Mouse (Mus musculus) liver, embryonic 16.5 days (tissue): ENCODE measurements around the gene Itpr1. TPM values are rescaled to one million over a fixed set of nuclear protein-coding genes. Genes with fewer than 3 reads are reported as not detected.
"Not testable (repeated sequence)": the region's sequence is repeated elsewhere in the genome, so short reads cannot be mapped to it uniquely, and the experiment has no call there.

Source experiments
- ATAC-seq: fragments of 200-750 bp; cut with Nextera tagmentation; 2 replicates; pipeline ENCODE4 v1.8.0; 2017; ENCODE audit warnings: low read depth, mild to moderate bottlenecking, moderate number of reproducible peaks, moderate library complexity
- H3K27ac ChIP-seq: fragments of 300-500 bp; sonication (generic); 2 replicates; pipeline ENCODE4 v1.5.1; 2014; ENCODE audit warnings: mild to moderate bottlenecking, low read length
- H3K27me3 ChIP-seq: fragments of 300-500 bp; sonication (generic); 2 replicates; pipeline ENCODE4 v1.6.1; 2014; ENCODE audit warnings: low read depth, low read length, mixed read lengths; ENCODE audit not compliant: control insufficient read depth, insufficient read depth
- H3K36me3 ChIP-seq: fragments of 300-500 bp; sonication (generic); 2 replicates; pipeline ENCODE4 v1.6.1; 2014; ENCODE audit warnings: mild to moderate bottlenecking; ENCODE audit not compliant: control insufficient read depth, insufficient read depth
- H3K4me1 ChIP-seq: fragments of 300-500 bp; sonication (generic); 2 replicates; pipeline ENCODE4 v1.6.1; 2014; ENCODE audit warnings: low read depth, low read length, mixed read lengths; ENCODE audit not compliant: control insufficient read depth
- H3K4me2 ChIP-seq: fragments of 300-500 bp; sonication (generic); 2 replicates; pipeline ENCODE4 v1.6.1; 2014; ENCODE audit warnings: low read depth, low read length, mixed read lengths
- H3K4me3 ChIP-seq: fragments of 300-500 bp; sonication (generic); 2 replicates; pipeline ENCODE4 v1.5.1; 2014; ENCODE audit warnings: low read depth, mild to moderate bottlenecking, low read length
- H3K9ac ChIP-seq: fragments of 300-500 bp; sonication (generic); 2 replicates; pipeline ENCODE4 v1.6.1; 2014; ENCODE audit warnings: low read depth, low read length
- H3K9me3 ChIP-seq: fragments of 300-500 bp; sonication (generic); replicated peaks from 2 replicates; pipeline ENCODE4 v1.6.1; 2016; ENCODE audit warnings: low read length; ENCODE audit not compliant: control insufficient read depth
- WGBS: fragments of 180-500 bp; shearing (Covaris S2); extraction: QIAGEN DNeasy Blood & Tissue Kit; methylation state at CpG from one replicate; pipeline ENCODE4 v1.1.7; 2014; ENCODE audit not compliant: insufficient replicate concordance; 5-methylcytosine and 5-hydroxymethylcytosine counted together
- polyA plus RNA-seq: library from polyadenylated mRNA; unstranded; fragments of >200 nt; fragmentation: Nextera tagmentation; extraction: Ambion mirVana; gene quantifications from 2 replicates; pipeline ENCODE4 v1.2.1, GENCODE M21; 2015

Itpr1 gene
- polyA plus RNA-seq, 1 experiment from 2014 or later, result 2.9 TPM

DNA sequence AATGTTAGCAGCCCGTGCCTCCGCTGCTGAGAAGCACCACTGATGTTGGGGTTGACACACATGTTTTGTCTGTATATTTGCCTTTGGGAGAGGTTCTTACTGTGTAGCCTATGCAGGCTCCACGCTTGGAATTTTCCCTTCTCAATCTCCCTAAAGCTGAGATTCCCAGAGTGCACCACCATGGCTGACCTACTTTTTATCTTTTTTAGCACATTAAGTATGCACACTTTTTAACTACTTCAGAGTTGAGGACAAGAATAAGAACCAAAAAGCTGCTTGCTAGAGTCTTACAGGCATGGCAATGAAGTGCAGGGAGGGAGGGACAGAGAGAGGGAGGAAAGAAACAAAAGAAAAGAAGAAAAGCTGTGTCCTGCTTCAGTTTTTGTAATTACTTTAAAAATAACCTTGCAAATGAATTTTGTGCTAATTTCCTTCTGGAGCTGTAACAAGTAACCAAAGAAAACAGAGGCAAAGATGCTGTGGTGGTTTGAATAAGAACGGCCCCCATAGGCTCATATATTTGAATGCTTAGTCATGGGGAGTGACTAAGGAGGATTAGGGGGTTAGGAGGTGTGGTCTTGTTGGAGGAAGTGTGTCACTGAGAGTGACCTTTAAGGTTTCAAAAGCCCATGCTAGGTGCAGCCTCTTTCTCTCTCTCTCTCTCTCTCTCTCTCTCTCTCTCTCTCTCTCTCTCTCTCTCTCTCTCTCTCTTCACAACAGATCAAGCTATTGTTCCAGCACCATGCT, 344.9 kb downstream of the Itpr1 start:
- Histone ChIP-seq H3K9ac (no peak overlapping the region), H3K9me3 (no peaks in the 10 kb centered on the region), H3K27ac (no peak overlapping the region), H3K4me1 (no peaks in the 10 kb centered on the region), H3K4me2 (no peak overlapping the region), H3K36me3 (no peaks in the 10 kb centered on the region), H3K4me3 (no peak overlapping the region), H3K27me3 (no peaks in the 10 kb centered on the region)
- no peak for ATAC-seq
- WGBS, result 77% methylated on average over 4 of the region's 4 CpGs

- H3K27me3 ChIP-seq, H3K9ac ChIP-seq, H3K27ac ChIP-seq, H3K4me3 ChIP-seq, H3K36me3 ChIP-seq, ATAC-seq, H3K9me3 ChIP-seq, H3K4me2 ChIP-seq, H3K4me1 ChIP-seq: not testable (repeated sequence)
- WGBS, result 53% methylated on average over 4 of the region's 4 CpGs
Observed at GRCm38 (mm10) chr6:108559226-108559625, 346.3 kb downstream of the Itpr1 start.

DNA sequence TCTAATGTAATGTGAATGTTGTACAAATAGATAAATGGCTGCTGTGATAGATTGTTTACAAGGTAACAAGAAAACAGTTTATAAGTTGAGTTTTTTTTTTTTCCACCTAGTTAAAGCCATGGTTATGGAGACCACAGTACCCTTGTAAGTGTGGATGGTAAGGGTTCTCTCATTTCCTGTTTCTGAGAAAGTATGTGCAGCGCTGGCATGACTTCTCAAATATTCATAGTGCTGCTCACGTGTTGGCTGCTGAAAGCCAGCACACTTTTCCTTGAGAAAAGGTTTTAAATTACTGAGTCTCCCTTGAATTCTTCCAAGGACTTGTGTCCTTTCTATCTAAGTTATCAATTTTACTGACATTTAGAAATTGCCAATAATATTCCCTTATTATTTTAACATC, 350.1 kb downstream of the Itpr1 start:
- Histone ChIP-seq H3K36me3 (no peaks in the 10 kb centered on the region), H3K27me3 (no peaks in the 10 kb centered on the region), H3K4me3 (no peak overlapping the region), H3K4me1 (no peaks in the 10 kb centered on the region), H3K4me2 (no peak overlapping the region), H3K27ac (no peak overlapping the region), H3K9ac (no peak overlapping the region), H3K9me3 (no peaks in the 10 kb centered on the region)
- ATAC-seq, result no peak
- 36% methylated on average over 2 of the region's 2 CpGs for WGBS

GRCm38 (mm10) chr6:108565447-108565846, 352.6 kb downstream of the Itpr1 start:
- not testable (repeated sequence) for H3K36me3 ChIP-seq, H3K9me3 ChIP-seq, H3K27me3 ChIP-seq, ATAC-seq, H3K4me3 ChIP-seq, H3K27ac ChIP-seq, H3K4me2 ChIP-seq, H3K4me1 ChIP-seq, H3K9ac ChIP-seq
- 77% methylated on average over 18 of the region's 18 CpGs for WGBS

GRCm38 (mm10) chr6:108566549-108566948, 353.7 kb downstream of the Itpr1 start:
- no peak overlapping the region for H3K9ac ChIP-seq
- no peak overlapping the region for H3K4me2 ChIP-seq
- ATAC-seq, result no peak
- H3K36me3 ChIP-seq, result no peaks in the 10 kb centered on the region
- H3K27me3 ChIP-seq, result no peaks in the 10 kb centered on the region
- no peaks in the 10 kb centered on the region for H3K9me3 ChIP-seq
- no peak overlapping the region for H3K4me3 ChIP-seq
- H3K27ac ChIP-seq, result no peak overlapping the region
- peaks cover 11% of the 10 kb centered on the region for H3K4me1 ChIP-seq

DNA sequence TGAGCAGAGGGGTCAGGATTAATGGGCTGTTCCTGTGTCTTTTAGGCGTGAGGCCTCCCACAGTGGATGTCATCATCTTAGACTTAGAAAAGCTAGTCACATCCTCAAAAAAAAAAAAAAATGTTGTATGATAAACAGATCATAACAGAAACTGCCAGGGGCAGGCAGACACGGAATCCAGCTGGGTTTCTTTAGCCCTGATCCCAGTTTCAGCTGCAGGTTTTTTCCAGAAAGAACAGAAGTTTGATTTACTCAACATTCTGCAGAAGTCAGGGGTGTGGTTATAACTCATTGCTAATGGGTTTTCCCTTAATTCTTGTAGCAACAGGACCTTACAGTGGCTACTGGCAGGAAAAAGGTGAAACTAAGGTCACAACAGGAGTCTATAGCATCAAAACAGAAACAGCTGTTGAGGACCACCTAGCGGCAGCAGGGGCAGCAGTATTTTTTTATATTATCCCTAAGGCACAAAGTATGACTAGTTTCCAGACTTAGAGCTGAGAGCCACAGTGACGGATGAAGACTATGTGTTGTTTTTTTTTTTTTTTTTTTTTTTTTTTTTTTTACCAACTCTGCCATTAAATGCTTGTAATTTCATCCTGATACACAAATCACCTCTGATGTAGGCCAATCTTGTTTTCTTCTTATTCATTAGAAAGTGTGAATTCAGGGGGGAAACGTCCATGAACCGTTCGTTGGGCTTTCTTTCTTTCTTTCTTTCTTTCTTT, 356.7 kb downstream of the Itpr1 start:
- 57% methylated on average over 7 of the region's 7 CpGs for WGBS

GRCm38 (mm10) chr6:108570351-108571041, 357.6 kb downstream of the Itpr1 start:
- no peak for ATAC-seq
- WGBS, result 37% methylated on average over 11 of the region's 11 CpGs
- H3K9me3 ChIP-seq, result no peaks in the 10 kb centered on the region
- peaks cover 14% of the 10 kb centered on the region for H3K4me1 ChIP-seq
- H3K4me2 ChIP-seq, result peak overlapping the region; percentile 54
- peak overlapping the region; percentile 43 for H3K4me3 ChIP-seq
- 0 out of 2 replicates have a peak overlapping the region, but pooled peaks have one; percentile 8 for H3K27ac ChIP-seq
- no peaks in the 10 kb centered on the region for H3K36me3 ChIP-seq
- H3K27me3 ChIP-seq, result no peaks in the 10 kb centered on the region
- H3K9ac ChIP-seq, result no peak overlapping the region; the same call in 1 of the 2 replicates

More for the DNA sequence above, 356.7 kb downstream of the Itpr1 start:
- Histone ChIP-seq H3K27me3 (no peaks in the 10 kb centered on the region), H3K9ac (no peak overlapping the region), H3K4me1 (peaks cover 14% of the 10 kb centered on the region), H3K4me2 (no peak overlapping the region), H3K4me3 (no peak overlapping the region), H3K36me3 (no peaks in the 10 kb centered on the region), H3K9me3 (no peaks in the 10 kb centered on the region), H3K27ac (no peak overlapping the region)
- no peak for ATAC-seq

GRCm38 (mm10) chr6:108571042-108571590, 358.2 kb downstream of the Itpr1 start:
- Histone ChIP-seq H3K27ac (0 out of 2 replicates have a peak overlapping the region, but pooled peaks have one; percentile 8), H3K4me2 (peak overlapping the region; percentile 54), H3K9ac (peak overlapping the region; percentile 17; the same call in 1 of the 2 replicates), H3K4me3 (peak overlapping the region; percentile 43), H3K27me3 (no peaks in the 10 kb centered on the region), H3K9me3 (no peaks in the 10 kb centered on the region), H3K4me1 (peaks cover 14% of the 10 kb centered on the region), H3K36me3 (no peaks in the 10 kb centered on the region)
- ATAC-seq, result peak; percentile 92
- 2% methylated on average over 21 of the region's 21 CpGs for WGBS
